24 mouse cellular contexts compared by ENCODE assay signal in genomic region chr8:48659226-48659625, GRCm38 (mm10).
"Had no signal": no experiment of that assay in that cellular context is flagged by ENCODE, and none has a peak within 500 bp of the region (broad histone marks: within the 10 kb centered on the region; RNA-seq: fewer than 3 reads in every experiment).

No protein-coding gene starts in this region.

- H3K4me1 ChIP-seq: heart, embryonic 10.5 days; hindbrain, embryonic 10.5 days; hindbrain, embryonic 12.5 days; intestine, embryonic 15.5 days; liver, embryonic 12.5 days had no signal

- H3K4me2 ChIP-seq: heart, embryonic 12.5 days; hindbrain, embryonic 12.5 days; hindbrain, embryonic 14.5 days; intestine, embryonic 15.5 days; limb, embryonic 13.5 days; limb, embryonic 15.5 days; liver, embryonic 12.5 days had no signal

- H3K9me3 ChIP-seq: heart, embryonic 10.5 days; heart, embryonic 12.5 days; hindbrain, embryonic 10.5 days; hindbrain, embryonic 12.5 days; intestine, embryonic 15.5 days; limb, embryonic 13.5 days; limb, embryonic 15.5 days; liver, embryonic 12.5 days had no signal

- H3K9ac ChIP-seq: heart, embryonic 12.5 days; hindbrain, embryonic 12.5 days; hindbrain, embryonic 14.5 days; intestine, embryonic 15.5 days; limb, embryonic 13.5 days; limb, embryonic 15.5 days; liver, embryonic 12.5 days had no signal

- H3K27me3 ChIP-seq: heart, embryonic 12.5 days; hindbrain, embryonic 12.5 days; intestine, embryonic 15.5 days; limb, embryonic 13.5 days; limb, embryonic 15.5 days; liver, embryonic 12.5 days had no signal

- DNase-seq: gastrocnemius, postnatal 10 days; heart, adult 2 months; heart, postnatal 4 days; kidney, adult 18-20 months; kidney, adult 8-10 months; kidney, postnatal 10 days; kidney, postnatal 25 days; kidney, postnatal 4 days; left cerebral cortex, postnatal 4 days had no signal

- H3K4me3 ChIP-seq: gastrocnemius, adult 2 months; heart, adult 2 months; heart, embryonic 10.5 days; heart, embryonic 12.5 days; hindbrain, embryonic 10.5 days; hindbrain, embryonic 12.5 days; intestine, embryonic 15.5 days; layer of hippocampus, adult 2 months; left cerebral cortex, adult 2 months; limb, embryonic 13.5 days; limb, embryonic 15.5 days; liver, embryonic 12.5 days had no signal

- H3K27ac ChIP-seq: gastrocnemius, adult 2 months; heart, adult 2 months; heart, embryonic 10.5 days; hindbrain, embryonic 10.5 days; hindbrain, embryonic 12.5 days; hindbrain, embryonic 14.5 days; intestine, embryonic 15.5 days; layer of hippocampus, adult 2 months; left cerebral cortex, adult 2 months; limb, embryonic 13.5 days; limb, embryonic 15.5 days; liver, embryonic 12.5 days had no signal

- H3K36me3 ChIP-seq: heart, embryonic 10.5 days; heart, embryonic 12.5 days; hindbrain, embryonic 10.5 days; hindbrain, embryonic 12.5 days; intestine, embryonic 15.5 days; limb, embryonic 13.5 days; limb, embryonic 15.5 days; liver, embryonic 12.5 days had no signal

- ATAC-seq: hindbrain, embryonic 16.5 days; inflammation-experienced regulatory T-cells, adult 6 months; intestine, embryonic 15.5 days; intestine, postnatal 0 days; liver, embryonic 12.5 days had no signal
